Mouse (Mus musculus) C2C12 (cell line): ENCODE results near the gene Klf12. TPM values are rescaled to one million over a fixed set of nuclear protein-coding genes. Genes with fewer than 3 reads are reported as not detected.
A peak's percentile ranks its signal among the peaks of the same experiment; 100 is the strongest.

ENCODE experiments used
- H3K27me3 ChIP-seq: one replicate; pipeline ENCODE4 v1.6.1; 2011; ENCODE audit not compliant: control insufficient read depth, insufficient read depth, insufficient read length
- H3K36me3 ChIP-seq: one replicate; pipeline ENCODE4 v1.6.1; 2011; ENCODE audit not compliant: control insufficient read depth, insufficient read depth
- H3K4me3 ChIP-seq: one replicate; pipeline ENCODE4 v1.5.1; 2011; ENCODE audit warnings: mild to moderate bottlenecking, control low read depth; ENCODE audit not compliant: poor library complexity, insufficient read depth, severe bottlenecking
- H3K79me2 ChIP-seq: one replicate; pipeline ENCODE4 v1.6.1; 2011; ENCODE audit not compliant: control insufficient read depth, insufficient read depth
- H3K79me3 ChIP-seq: one replicate; pipeline ENCODE4 v1.6.1; 2011; ENCODE audit warnings: low read depth, control low read depth
- H3ac ChIP-seq: one replicate; pipeline ENCODE3; 2011; ENCODE audit warnings: low read depth; ENCODE audit not compliant: control insufficient read depth, insufficient read length
- CEBPB ChIP-seq: IDR thresholded peaks from one replicate; pipeline ENCODE4 v1.6.1; 2011; ENCODE audit warnings: low read depth, mild to moderate bottlenecking, control low read depth, moderate library complexity
- CTCF ChIP-seq: IDR thresholded peaks from one replicate; pipeline ENCODE4 v1.5.1; 2011; ENCODE audit not compliant: control insufficient read depth, insufficient read depth, insufficient read length
- FOSL1 ChIP-seq: IDR thresholded peaks from one replicate; pipeline ENCODE4 v1.8.0; 2011; ENCODE audit warnings: mild to moderate bottlenecking, low read length; ENCODE audit not compliant: poor library complexity, insufficient read depth, severe bottlenecking
- MAX ChIP-seq: IDR thresholded peaks from one replicate; pipeline ENCODE4 v1.6.1; 2011; ENCODE audit warnings: mild to moderate bottlenecking, control low read depth
- MYOD1 ChIP-seq: IDR thresholded peaks from one replicate; pipeline ENCODE4 v1.6.1; 2011; ENCODE audit warnings: low read depth; ENCODE audit not compliant: control insufficient read depth, insufficient read length
- MYOG ChIP-seq: IDR thresholded peaks from one replicate; pipeline ENCODE4 v1.6.1; 2011; ENCODE audit not compliant: control insufficient read depth, insufficient read length; ENCODE audit errors: extremely low read depth
- USF1 ChIP-seq: IDR thresholded peaks from one replicate; pipeline ENCODE4 v1.6.1; 2011; ENCODE audit warnings: low read depth, mild to moderate bottlenecking, control low read depth, moderate library complexity
- polyA plus RNA-seq: library from polyadenylated mRNA; unstranded; fragments of >200 nt; fragmentation: generic; extraction: Trizol; gene quantifications from one replicate; pipeline ENCODE4 v1.2.1, GENCODE M21; 2012; ENCODE audit warnings: missing spikeins

Gene Klf12
- polyA plus RNA-seq, 1 experiment: 1.2 TPM

DNA sequence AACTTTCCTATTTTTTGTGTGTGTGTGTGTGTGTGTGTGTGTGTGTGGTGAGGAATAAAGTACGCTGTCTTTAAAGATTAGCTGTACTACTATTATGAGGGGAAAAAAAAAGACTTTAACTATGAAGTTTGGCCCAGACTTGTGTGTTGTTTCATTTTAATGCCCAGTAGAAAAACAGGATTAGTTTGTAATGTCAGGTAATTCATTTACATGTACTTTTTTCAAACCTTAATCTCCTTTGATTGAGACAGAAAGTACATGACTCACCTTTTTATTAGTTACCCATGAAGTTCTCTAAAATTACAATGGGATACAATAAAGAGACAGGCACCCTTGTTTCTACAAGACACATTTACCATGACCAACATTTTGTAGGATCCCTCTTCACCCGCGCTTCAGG lies 383.6 kb downstream of the Klf12 start:
- Histone ChIP-seq H3K36me3 (no peaks in the 10 kb centered on the region), H3K79me3 (no peaks in the 10 kb centered on the region), H3ac (no peak overlapping the region), H3K79me2 (no peaks in the 10 kb centered on the region), H3K4me3 (no peak overlapping the region), H3K27me3 (no peaks in the 10 kb centered on the region)
- no peak for TF ChIP-seq CTCF
- TF ChIP-seq FOSL1: no peak
- TF ChIP-seq CEBPB: no peak
- no peak for TF ChIP-seq USF1
- no peak for TF ChIP-seq MYOG
- no peak for TF ChIP-seq MYOD1
- no peak for TF ChIP-seq MAX

DNA sequence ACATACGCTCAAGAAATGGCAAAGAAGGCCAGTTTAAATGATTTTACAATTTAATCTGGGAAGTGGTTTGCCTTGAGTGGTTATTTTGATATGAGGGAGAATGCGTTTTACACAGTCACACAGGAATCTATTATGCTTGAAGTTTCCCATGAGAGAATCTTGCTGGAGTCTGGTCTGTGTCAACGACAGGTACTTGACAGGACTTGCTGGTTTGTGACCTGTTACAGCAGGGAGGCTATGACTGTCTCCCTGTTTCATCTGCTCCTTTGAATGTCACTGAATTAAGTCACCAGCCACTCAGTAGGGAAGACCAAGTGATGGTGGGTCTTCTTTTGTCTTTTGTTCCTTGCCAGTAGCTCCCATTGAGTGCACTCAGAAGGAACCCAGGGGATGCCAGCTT lies 385.6 kb downstream of the Klf12 start:
- Histone ChIP-seq H3ac (no peak overlapping the region), H3K36me3 (no peaks in the 10 kb centered on the region), H3K79me3 (no peaks in the 10 kb centered on the region), H3K79me2 (no peaks in the 10 kb centered on the region), H3K27me3 (no peaks in the 10 kb centered on the region), H3K4me3 (no peak overlapping the region)
- TF ChIP-seq CTCF (no peak), MYOG (no peak), USF1 (no peak), CEBPB (no peak), MAX (no peak), FOSL1 (no peak), MYOD1 (no peak)

DNA sequence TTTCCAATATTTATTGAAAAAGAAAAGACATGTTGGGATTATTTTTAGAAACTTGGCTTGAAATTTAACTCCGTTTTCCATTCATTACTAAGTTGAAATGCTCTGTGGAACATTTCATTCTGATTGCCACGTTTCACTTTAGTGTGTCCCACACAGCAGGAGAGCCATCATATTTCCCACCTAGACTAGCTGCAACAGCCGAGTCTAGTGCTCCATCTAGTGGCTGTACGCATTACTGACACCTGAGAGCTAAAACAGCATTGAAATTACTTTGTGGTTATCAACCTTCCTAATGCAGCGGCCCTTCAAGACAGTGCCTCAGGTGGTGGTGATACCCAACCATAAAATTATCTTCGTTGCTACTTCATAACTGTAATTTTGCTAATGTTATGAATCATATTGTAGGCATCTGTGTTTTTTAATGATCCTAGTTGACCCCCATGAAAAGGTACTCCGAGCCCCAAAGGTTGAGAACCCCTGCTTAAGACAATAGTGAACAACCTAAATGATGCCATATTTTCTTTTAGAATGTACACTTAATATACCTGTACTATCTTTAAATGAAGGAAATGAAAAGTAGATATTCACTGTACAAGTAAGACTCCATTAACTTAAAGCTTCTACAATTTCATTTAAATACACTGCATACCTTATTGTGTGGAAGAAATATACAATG lies 389.6 kb downstream of the Klf12 start:
- Histone ChIP-seq H3K79me2 (no peaks in the 10 kb centered on the region), H3K79me3 (no peaks in the 10 kb centered on the region), H3ac (no peak overlapping the region), H3K36me3 (no peaks in the 10 kb centered on the region), H3K4me3 (no peak overlapping the region), H3K27me3 (no peaks in the 10 kb centered on the region)
- TF ChIP-seq CEBPB (no peak), CTCF (peak; percentile 61)

DNA sequence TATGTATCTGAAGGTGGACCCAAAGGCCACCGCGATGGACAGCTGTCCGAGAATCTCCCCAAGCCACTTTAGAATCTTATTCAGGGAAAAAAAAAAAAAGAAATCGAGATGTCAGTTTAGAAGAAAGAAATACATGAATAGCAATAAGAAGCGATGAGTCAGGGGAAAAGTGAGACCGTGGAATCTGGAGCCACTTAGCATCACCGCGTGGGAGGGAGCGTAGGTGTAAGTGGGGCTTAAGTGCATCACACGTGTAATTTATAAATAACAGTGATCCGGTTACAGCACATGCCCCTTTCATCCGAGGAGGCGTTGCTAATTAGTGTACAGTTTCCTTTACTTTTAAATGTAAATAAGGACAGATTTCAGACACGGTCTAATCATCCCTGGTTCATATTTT lies 390.4 kb downstream of the Klf12 start:
- TF ChIP-seq MYOG: no peak
- TF ChIP-seq MAX: no peak
- no peak for TF ChIP-seq FOSL1
- no peak for TF ChIP-seq CEBPB
- TF ChIP-seq USF1: no peak
- TF ChIP-seq CTCF: no peak
- no peak for TF ChIP-seq MYOD1
- no peaks in the 10 kb centered on the region for H3K79me3 ChIP-seq
- no peak overlapping the region for H3ac ChIP-seq
- H3K4me3 ChIP-seq: no peak overlapping the region
- no peaks in the 10 kb centered on the region for H3K36me3 ChIP-seq
- no peaks in the 10 kb centered on the region for H3K79me2 ChIP-seq
- H3K27me3 ChIP-seq: no peaks in the 10 kb centered on the region

DNA sequence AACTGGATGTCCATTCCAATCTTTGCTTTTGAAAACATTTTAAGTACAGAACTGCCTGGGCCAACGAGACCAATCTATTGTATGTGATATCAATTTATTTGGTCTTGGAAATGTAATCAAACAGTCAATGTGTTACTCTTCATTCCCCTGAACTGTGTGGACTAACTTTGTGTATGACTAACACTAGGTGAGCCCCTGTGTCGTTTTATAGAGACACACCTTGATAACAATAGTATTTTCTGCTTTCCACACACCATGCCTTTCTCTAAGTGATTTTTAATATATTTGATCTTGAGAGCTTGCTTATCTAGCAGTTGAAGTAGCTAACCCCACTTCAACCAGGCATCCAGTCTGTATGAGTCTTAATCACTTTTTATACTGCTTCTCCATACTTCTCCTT lies 398.0 kb downstream of the Klf12 start:
- no peak for TF ChIP-seq CTCF
- no peaks in the 10 kb centered on the region for H3K27me3 ChIP-seq
- no peaks in the 10 kb centered on the region for H3K79me2 ChIP-seq
- no peaks in the 10 kb centered on the region for H3K79me3 ChIP-seq
- H3ac ChIP-seq: no peak overlapping the region
- no peak overlapping the region for H3K4me3 ChIP-seq
- H3K36me3 ChIP-seq: no peaks in the 10 kb centered on the region

DNA sequence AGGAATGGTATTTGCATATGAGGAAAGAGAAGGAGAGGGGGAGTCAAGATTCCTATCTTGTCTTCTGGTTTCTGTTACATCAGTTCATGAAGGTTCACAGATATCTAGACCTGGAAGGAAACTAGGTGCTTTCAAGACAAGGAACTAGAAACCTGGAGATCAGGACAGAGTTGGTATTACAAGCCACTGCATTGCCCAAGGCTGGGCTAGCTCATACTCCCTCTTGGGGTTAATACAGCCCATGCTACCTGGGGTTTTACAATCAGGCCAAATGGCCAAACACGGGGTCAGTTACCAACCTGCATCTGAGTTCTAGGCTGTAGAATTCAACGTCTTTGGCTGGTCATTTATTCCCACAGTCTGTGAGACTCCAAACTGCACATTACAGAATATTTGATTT lies 398.9 kb downstream of the Klf12 start:
- H3K4me3 ChIP-seq: no peak overlapping the region
- H3K36me3 ChIP-seq: no peaks in the 10 kb centered on the region
- no peak overlapping the region for H3ac ChIP-seq
- no peaks in the 10 kb centered on the region for H3K79me2 ChIP-seq
- H3K27me3 ChIP-seq: no peaks in the 10 kb centered on the region
- H3K79me3 ChIP-seq: no peaks in the 10 kb centered on the region
- TF ChIP-seq MYOD1 (no peak), MAX (no peak), CTCF (no peak), CEBPB (no peak), USF1 (no peak), MYOG (no peak), FOSL1 (no peak)
